Mouse (Mus musculus) cerebellum, adult 2 months (tissue): ENCODE results near the gene Ctdspl. TPM values are rescaled to one million over a fixed set of nuclear protein-coding genes. Genes with fewer than 3 reads are reported as not detected.
A peak's percentile ranks its signal among the peaks of the same experiment; 100 is the strongest.

Source experiments
- DNase-seq, 2 experiments: peaks; one replicate each; pipeline ENCODE4 v3.0.0; 2021
- H3K27ac ChIP-seq: fragments of 200-500 bp; 2 replicates; pipeline ENCODE4 v1.5.1; 2012; ENCODE audit warnings: low read length, control low read depth, inconsistent platforms; ENCODE audit not compliant: insufficient read depth
- H3K27me3 ChIP-seq: fragments of 200-500 bp; 2 replicates; pipeline ENCODE4 v1.6.1; 2012; ENCODE audit warnings: inconsistent platforms, mild to moderate bottlenecking, low read length, moderate library complexity; ENCODE audit not compliant: control insufficient read depth, insufficient read depth
- H3K4me1 ChIP-seq: fragments of 200-500 bp; 2 replicates; pipeline ENCODE4 v1.6.1; 2011; ENCODE audit warnings: low read length; ENCODE audit not compliant: control insufficient read depth, insufficient read depth
- H3K4me3 ChIP-seq: fragments of 200-500 bp; replicated peaks from 2 replicates; pipeline ENCODE3; 2011; ENCODE audit warnings: mild to moderate bottlenecking, low read depth, low read length, control low read depth; ENCODE audit not compliant: insufficient read depth
- CTCF ChIP-seq: fragments of 200-500 bp; IDR thresholded peaks from 2 replicates; pipeline ENCODE4 v1.5.1; 2011; ENCODE audit warnings: low read depth, mild to moderate bottlenecking, control low read depth, low read length, moderate library complexity, borderline replicate concordance; ENCODE audit not compliant: insufficient read depth
- POLR2A ChIP-seq: fragments of 200-500 bp; IDR thresholded peaks from 2 replicates; pipeline ENCODE4 v1.6.1; 2011; ENCODE audit warnings: low read length, control low read depth, borderline replicate concordance; ENCODE audit not compliant: insufficient read depth
- WGBS: fragments of 180-500 bp; shearing (Covaris S2); methylation state at CpG from one replicate; pipeline ENCODE4 v1.1.7; 2018; 5-methylcytosine and 5-hydroxymethylcytosine counted together
- polyA plus RNA-seq: library from polyadenylated mRNA; depleted of rRNA; stranded (reverse); fragments of >200 nt; gene quantifications from 2 replicates; pipeline ENCODE4 v1.2.3, GENCODE M21; 2012

Ctdspl gene
- polyA plus RNA-seq, 1 experiment: 10.3 TPM

- TF ChIP-seq CTCF: no peak
- no peak for TF ChIP-seq POLR2A
- no peaks in the 10 kb centered on the region for H3K27me3 ChIP-seq
- 88% methylated on average over 7 of the region's 7 CpGs for WGBS
- no peak overlapping the region for H3K27ac ChIP-seq
- no peaks in the 10 kb centered on the region for H3K4me1 ChIP-seq
- DNase-seq: no peak
- H3K4me3 ChIP-seq: no peak overlapping the region
These were observed 99.6 kb downstream of the Ctdspl start for GRCm38 (mm10) chr9:119025832-119026331.

GRCm38 (mm10) chr9:119027337-119027736 is 101.1 kb downstream of the Ctdspl start:
- TF ChIP-seq POLR2A: no peak
- TF ChIP-seq CTCF: no peak
- Histone ChIP-seq H3K27ac (no peak overlapping the region), H3K4me1 (no peaks in the 10 kb centered on the region), H3K4me3 (no peak overlapping the region), H3K27me3 (no peaks in the 10 kb centered on the region)
- WGBS: 82% methylated on average over 7 of the region's 7 CpGs
- DNase-seq: no peak

GRCm38 (mm10) chr9:119028226-119029195 is 102.3 kb downstream of the Ctdspl start:
- Histone ChIP-seq H3K27me3 (no peaks in the 10 kb centered on the region), H3K27ac (no peak overlapping the region), H3K4me1 (no peaks in the 10 kb centered on the region), H3K4me3 (no peak overlapping the region)
- TF ChIP-seq POLR2A (no peak), CTCF (no peak)
- WGBS: 94% methylated on average over 27 of the region's 27 CpGs
- no peak for DNase-seq

GRCm38 (mm10) chr9:119029568-119029967 is 103.3 kb downstream of the Ctdspl start:
- Histone ChIP-seq H3K27me3 (no peaks in the 10 kb centered on the region), H3K27ac (no peak overlapping the region), H3K4me1 (no peaks in the 10 kb centered on the region), H3K4me3 (no peak overlapping the region)
- WGBS: 31% methylated on average over 7 of the region's 7 CpGs
- DNase-seq: peak; percentile 32 to 33
- TF ChIP-seq CTCF (peak; percentile 62), POLR2A (no peak)

- 92% methylated on average over 4 of the region's 4 CpGs for WGBS
- H3K27ac ChIP-seq: no peak overlapping the region
- no peaks in the 10 kb centered on the region for H3K4me1 ChIP-seq
- no peaks in the 10 kb centered on the region for H3K27me3 ChIP-seq
- TF ChIP-seq POLR2A (no peak), CTCF (no peak)
- H3K4me3 ChIP-seq: no peak overlapping the region
- DNase-seq: no peak
These were observed 104.8 kb downstream of the Ctdspl start for GRCm38 (mm10) chr9:119031038-119031437.

- H3K4me1 ChIP-seq: no peaks in the 10 kb centered on the region
- TF ChIP-seq CTCF: no peak
- TF ChIP-seq POLR2A: no peak
These were observed 105.5 kb downstream of the Ctdspl start for GRCm38 (mm10) chr9:119031772-119032171.

GRCm38 (mm10) chr9:119032538-119032937 is 106.3 kb downstream of the Ctdspl start:
- WGBS: 79% methylated on average over 9 of the region's 9 CpGs
- Histone ChIP-seq H3K4me1 (no peaks in the 10 kb centered on the region), H3K27ac (no peak overlapping the region), H3K4me3 (no peak overlapping the region), H3K27me3 (no peaks in the 10 kb centered on the region)
- TF ChIP-seq POLR2A (no peak), CTCF (no peak)
- DNase-seq: no peak

More at GRCm38 (mm10) chr9:119031772-119032171, 105.5 kb downstream of the Ctdspl start:
- 58% methylated on average over 14 of the region's 14 CpGs for WGBS
- Histone ChIP-seq H3K27me3 (no peaks in the 10 kb centered on the region), H3K4me3 (no peak overlapping the region), H3K27ac (no peak overlapping the region)
- no peak for DNase-seq
